Mouse (Mus musculus): ENCODE data around the gene Ddit4. TPM values are rescaled to one million over a fixed set of nuclear protein-coding genes. Genes with fewer than 3 reads are reported as not detected.

Ddit4 gene
- total RNA-seq, 2 experiments from 2014 or later = 0.49 to 2.2 TPM

Other genes with a start within 250 kb of the Ddit4 start
- gene Micu1, start 249.4 kb downstream of the Ddit4 start, total RNA-seq (2014; fragmentation: Nextera tagmentation) = 52.2 and 95.7 TPM in 2 replicates
- 59.9 and 65.7 TPM in 2 replicates for gene Micu1, start 249.4 kb downstream of the Ddit4 start, total RNA-seq (2017)
- 18.8 and 26.9 TPM in 2 replicates for gene Dnajb12, start 72.3 kb downstream of the Ddit4 start, total RNA-seq (2014; fragmentation: Nextera tagmentation)
- gene Dnajb12, start 72.3 kb downstream of the Ddit4 start, total RNA-seq (2017) = 14.3 and 25.0 TPM in 2 replicates
- 19.4 and 24.3 TPM in 2 replicates for gene Ascc1, start 51.0 kb upstream of the Ddit4 start, total RNA-seq (2014; fragmentation: Nextera tagmentation)
- gene Ascc1, start 51.0 kb upstream of the Ddit4 start, total RNA-seq (2017) = 24.8 and 34.2 TPM in 2 replicates
- 36.2 and 43.2 TPM in 2 replicates for gene Anapc16, start 51.3 kb upstream of the Ddit4 start, total RNA-seq (2014; fragmentation: Nextera tagmentation)
- gene Anapc16, start 51.3 kb upstream of the Ddit4 start, total RNA-seq (2017) = 46.2 and 48.8 TPM in 2 replicates
- gene Spock2, start 154.4 kb upstream of the Ddit4 start, total RNA-seq (2014; fragmentation: Nextera tagmentation) = 0.23 TPM in 1 of 2 replicates, not detected in the other
- gene Spock2, start 154.4 kb upstream of the Ddit4 start, total RNA-seq (2017) = not detected in 2 replicates

Measured in granulocyte monocyte progenitor cell, adult 5-6 weeks (primary cell).